ENCODE assay signal across 26 mouse cellular contexts in genomic region chr11:54372553-54372952, GRCm38 (mm10). TPM values are rescaled to one million over a fixed set of nuclear protein-coding genes. Genes with fewer than 3 reads are reported as not detected.
DNase-seq lines count a peak whose midpoint lies in the region; ATAC-seq and TF ChIP-seq lines count a peak whose summit lies in the region.
"Had no signal": no experiment of that assay in that cellular context is flagged by ENCODE, and none has a peak within 500 bp of the region (broad histone marks: within the 10 kb centered on the region; RNA-seq: fewer than 3 reads in every experiment).

No protein-coding gene starts in this region.

- dilution Hi-C loops in CH12.LX (cut with MboI; ENCODE audit: extremely low pct_ligation_motif_present, extremely low pct_unique_long_range_greater_than_20kb, low sequenced_read_pairs) = no loop called here

- TF ChIP-seq CTCF in CH12.LX (conservative IDR thresholded peaks at IDR 0.05 in 1 of 2, IDR thresholded peaks at IDR 0.05 in 1 of 2; ENCODE audit: low read depth in 2 of 2, low read length in 2 of 2) = no peak

- H3K27me3 ChIP-seq in CH12.LX (replicated peaks) = no peaks in the 10 kb centered on the region

- in situ Hi-C loops in CH12.LX (cut with MboI; ENCODE audit: low pct_ligation_motif_present, low pct_unique_long_range_greater_than_20kb, low sequenced_read_pairs) = no loop called here

- no peak overlapping the region for H3K4me3 ChIP-seq in CH12.LX (replicated peaks in 1 of 3; ENCODE audit: low read depth in 2 of 3, low read length in 2 of 3, poor library complexity in 1 of 3)

- H3K4me1 ChIP-seq in CH12.LX (ENCODE audit: control insufficient read depth in 1 of 2, insufficient read depth in 2 of 2) = peaks cover 2 to 7% of the 10 kb centered on the region in 2 experiments; a peak in 2 of 4 replicates

- H3K4me2 ChIP-seq in CH12.LX (ENCODE audit: insufficient read depth, low read depth, poor library complexity, severe bottlenecking) = no peak overlapping the region

- no peak for TF ChIP-seq RAD21 in CH12.LX (IDR thresholded peaks at IDR 0.05; ENCODE audit: low read depth, low read length)

- H3K9ac ChIP-seq in CH12.LX (ENCODE audit: insufficient read depth, low read depth) = no peak overlapping the region

- no peak for TF ChIP-seq POLR2A in CH12.LX (IDR thresholded peaks at IDR 0.05; ENCODE audit: low read depth, low read length)

- H3K36me3 ChIP-seq in CH12.LX (replicated peaks in 1 of 2; ENCODE audit: control insufficient read depth in 1 of 2, insufficient read depth in 1 of 2, low read length in 1 of 2) = no peaks in the 10 kb centered on the region
- H3K36me3 ChIP-seq: G1E had no signal

- H3K79me2 ChIP-seq in CH12.LX (replicated peaks; ENCODE audit: control insufficient read depth, extremely low read depth, insufficient read depth, poor library complexity, severe bottlenecking) = no peaks in the 10 kb centered on the region

- DNase-seq in 3T3-L1 (ENCODE audit: low read depth, low spot score) = peak; percentile 13
- no peak for DNase-seq in CH12.LX (ENCODE audit: extremely low read depth)
- DNase-seq in testis, postnatal 10 days (ENCODE audit: low spot score) = no peak
- DNase-seq: adrenal gland, adult 2 months; adrenal gland, adult 8-10 months; adrenal gland, postnatal 10 days; adrenal gland, postnatal 14 days; adrenal gland, postnatal 25 days; adrenal gland, postnatal 36 days; B cell, adult 2 months; cerebellum, adult 11 months; cerebellum, adult 11-12 months; cerebellum, adult 18-20 months; cerebellum, adult 2 months; cerebellum, adult 8-10 months had no signal

- H3K27ac ChIP-seq in CH12.LX (ENCODE audit: insufficient read depth, low read depth) = no peak overlapping the region

- no peaks in the 10 kb centered on the region for H3K9me3 ChIP-seq in CH12.LX (replicated peaks; ENCODE audit: low read length)
- H3K9me3 ChIP-seq: G1E had no signal

- TF ChIP-seq EP300 in CH12.LX (IDR thresholded peaks at IDR 0.05; ENCODE audit: low read length) = peak; percentile 58

- no peak for ATAC-seq in erythroblast, adult 5-6 weeks (replicated peaks; ENCODE audit: low FRiP score, poor library complexity, severe bottlenecking)
- ATAC-seq: activated CD4-positive, CD25-positive, alpha-beta regulatory T cell, adult 4 months; CD4-positive, CD25-positive, alpha-beta regulatory T cell, adult 4 months; Patski had no signal

TF ChIP-seq in CH12.LX, 34 proteins besides CTCF, POLR2A, EP300 and RAD21:
- TF ChIP-seq IRF4 (IDR thresholded peaks at IDR 0.05; ENCODE audit: low read depth, low read length) (peak; percentile 81), ELF1 (IDR thresholded peaks at IDR 0.05; ENCODE audit: low read depth, low read length) (no peak), JUND (conservative IDR thresholded peaks at IDR 0.05; ENCODE audit: low read depth, low read length) (peak; percentile 68; the same call in 1 of the 2 replicates), ZMIZ1 (IDR thresholded peaks at IDR 0.05; ENCODE audit: low read depth, low read length) (no peak)

RNA-seq across cellular contexts. Expression of gene Meikin, which starts 2.1 kb away (rescaled TPM):
- total RNA-seq in CH12.LX (2012; rRNA removed) (not detected in 2 replicates), CH12.LX (2014; rRNA removed) (not detected in 2 replicates)
- not detected in 2 replicates for polyA plus RNA-seq in CH12.LX (2012; ENCODE audit: insufficient read length, low read depth)
- not detected in 2 replicates for total RNA-seq in erythroblast, adult 5-6 weeks (2015; ENCODE audit: low replicate concordance)
- not detected in 2 replicates for total RNA-seq in erythroblast, adult 5-6 weeks (2017; ENCODE audit: low replicate concordance)
- total RNA-seq: adrenal gland, adult 18-20 months; adrenal gland, adult 2 months; adrenal gland, adult 8-10 months; adrenal gland, postnatal 10 days; adrenal gland, postnatal 14 days; adrenal gland, postnatal 25 days; adrenal gland, postnatal 36 days; adrenal gland, postnatal 4 days; ES-E14; G1E; MEL had no signal
- polyA plus RNA-seq: activated CD4-positive, CD25-positive, alpha-beta regulatory T cell, adult 4 months; adrenal gland, adult 2 months; brain, embryonic 14.5 days; C2C12; CD4-positive, CD25-positive, alpha-beta regulatory T cell, adult 4 months; cerebellum, adult 2 months; G1E; Patski had no signal
